Comparison of ENCODE assay signal across 9 mouse cellular contexts in genomic region chrX:142305010-142305868, GRCm38 (mm10). TPM values are rescaled to one million over a fixed set of nuclear protein-coding genes. Genes with fewer than 3 reads are reported as not detected.
A peak's percentile ranks its signal among the peaks of the same experiment; 100 is the strongest.
DNase-seq lines count a peak whose midpoint lies in the region; ATAC-seq and TF ChIP-seq lines count a peak whose summit lies in the region.
"Had no signal": no experiment of that assay in that cellular context is flagged by ENCODE, and none has a peak within 500 bp of the region (broad histone marks: within the 10 kb centered on the region; RNA-seq: fewer than 3 reads in every experiment).

No protein-coding gene starts in this region.

- peak overlapping the region; percentile 48; the same call in 1 of the 2 replicates for H3K9ac ChIP-seq in heart, embryonic 14.5 days (ENCODE audit: low read length)
- H3K9ac ChIP-seq in forebrain, embryonic 15.5 days (replicated peaks): 0 out of 2 replicates have a peak overlapping the region, but pooled peaks have one; percentile 13
- peak overlapping the region; percentile 31 for H3K9ac ChIP-seq in limb, embryonic 12.5 days (replicated peaks)
- no peak overlapping the region for H3K9ac ChIP-seq in stomach, embryonic 14.5 days (replicated peaks; ENCODE audit: low read depth, low read length)

- no peaks in the 10 kb centered on the region for H3K9me3 ChIP-seq in heart, embryonic 14.5 days (ENCODE audit: control insufficient read depth, low read length)
- H3K9me3 ChIP-seq in forebrain, embryonic 15.5 days: no peaks in the 10 kb centered on the region
- H3K9me3 ChIP-seq in limb, embryonic 12.5 days: no peaks in the 10 kb centered on the region
- H3K9me3 ChIP-seq in stomach, embryonic 14.5 days (ENCODE audit: control insufficient read depth, low read depth, low read length): no peaks in the 10 kb centered on the region
- H3K9me3 ChIP-seq: G1E had no signal

- TF ChIP-seq CTCF in brain, embryonic 14.5 days (IDR thresholded peaks at IDR 0.05; ENCODE audit: borderline replicate concordance, extremely low read depth, insufficient read depth, insufficient read length): no peak

- no peak overlapping the region for H3K27ac ChIP-seq in heart, embryonic 14.5 days (replicated peaks in 1 of 2; ENCODE audit: control insufficient read depth in 1 of 2, insufficient read depth in 1 of 2, low read depth in 2 of 2, low read length in 2 of 2)
- peak overlapping the region; percentile 72 for H3K27ac ChIP-seq in forebrain, embryonic 15.5 days (replicated peaks)
- H3K27ac ChIP-seq in limb, embryonic 12.5 days: no peak overlapping the region
- H3K27ac ChIP-seq in stomach, embryonic 14.5 days (ENCODE audit: low read length): no peak overlapping the region

- no peak for DNase-seq in heart, postnatal 25 days (ENCODE audit: low spot score)
- DNase-seq in brain, embryonic 14.5 days (ENCODE audit: low read depth): peak; percentile 91
- DNase-seq in left cerebral cortex, postnatal 36 days (ENCODE audit: low spot score in 2 of 2): no peak

- peaks cover 14% of the 10 kb centered on the region; the same call in 1 of the 2 replicates for H3K27me3 ChIP-seq in heart, embryonic 14.5 days (ENCODE audit: control insufficient read depth, insufficient read depth, low read length)
- H3K27me3 ChIP-seq in forebrain, embryonic 15.5 days: no peaks in the 10 kb centered on the region
- H3K27me3 ChIP-seq in limb, embryonic 12.5 days: peaks cover 61% of the 10 kb centered on the region
- no peaks in the 10 kb centered on the region for H3K27me3 ChIP-seq in stomach, embryonic 14.5 days (ENCODE audit: control insufficient read depth, insufficient read depth, low read length)

- intact Hi-C loops in heart, postnatal 25 days (cut with DNase I): no loop called here
- intact Hi-C loops in left cerebral cortex, postnatal 36 days (cut with DNase I): no loop called here

- TF ChIP-seq POLR2A in brain, embryonic 14.5 days (IDR thresholded peaks at IDR 0.05; ENCODE audit: borderline replicate concordance, extremely low read depth, insufficient read depth, insufficient read length, poor library complexity, severe bottlenecking): no peak

- no peak for ATAC-seq in heart, embryonic 14.5 days (ENCODE audit: insufficient number of reproducible peaks, insufficient read depth, low FRiP score, low read depth)
- ATAC-seq in forebrain, embryonic 15.5 days (replicated peaks): peak; percentile 91
- peak; percentile 21; the same call in 1 of the 2 replicates for ATAC-seq in limb, embryonic 12.5 days (ENCODE audit: insufficient number of reproducible peaks, insufficient read depth, low FRiP score, low TSS enrichment, low read depth)
- ATAC-seq in stomach, embryonic 14.5 days (ENCODE audit: insufficient number of reproducible peaks, insufficient read depth, low FRiP score, low read depth): no peak
- ATAC-seq in erythroblast, adult 5-6 weeks (replicated peaks; ENCODE audit: low FRiP score, poor library complexity, severe bottlenecking): no peak

- peaks cover 4 to 5% of the 10 kb centered on the region in 2 experiments; a peak in 2 of 4 replicates for H3K4me1 ChIP-seq in heart, embryonic 14.5 days (ENCODE audit: control insufficient read depth in 2 of 2, insufficient read depth in 2 of 2, low read length in 2 of 2)
- peaks cover 12% of the 10 kb centered on the region for H3K4me1 ChIP-seq in forebrain, embryonic 15.5 days
- no peaks in the 10 kb centered on the region for H3K4me1 ChIP-seq in limb, embryonic 12.5 days (replicated peaks)
- H3K4me1 ChIP-seq in stomach, embryonic 14.5 days (ENCODE audit: control insufficient read depth, insufficient read depth, low read length): no peaks in the 10 kb centered on the region

- peak overlapping the region; percentile 32 to 41 for H3K4me3 ChIP-seq in heart, embryonic 14.5 days (ENCODE audit: control insufficient read depth in 1 of 2, insufficient read depth in 1 of 2, low read depth in 1 of 2, low read length in 2 of 2)
- H3K4me3 ChIP-seq in forebrain, embryonic 15.5 days: peak overlapping the region; percentile 24
- H3K4me3 ChIP-seq in limb, embryonic 12.5 days (replicated peaks): peak overlapping the region; percentile 33
- H3K4me3 ChIP-seq in stomach, embryonic 14.5 days (ENCODE audit: low read depth, low read length): peak overlapping the region; percentile 22; the same call in 1 of the 2 replicates

- no peaks in the 10 kb centered on the region for H3K36me3 ChIP-seq in heart, embryonic 14.5 days (ENCODE audit: control insufficient read depth, insufficient read depth, low read length)
- H3K36me3 ChIP-seq in forebrain, embryonic 15.5 days: no peaks in the 10 kb centered on the region
- no peaks in the 10 kb centered on the region for H3K36me3 ChIP-seq in limb, embryonic 12.5 days
- H3K36me3 ChIP-seq in stomach, embryonic 14.5 days (ENCODE audit: control insufficient read depth, insufficient read depth, low read length): no peaks in the 10 kb centered on the region
- H3K36me3 ChIP-seq: G1E had no signal

- H3K4me2 ChIP-seq in heart, embryonic 14.5 days (ENCODE audit: low read length): peak overlapping the region; percentile 66
- peak overlapping the region; percentile 46 for H3K4me2 ChIP-seq in forebrain, embryonic 15.5 days (replicated peaks)
- H3K4me2 ChIP-seq in limb, embryonic 12.5 days: peak overlapping the region; percentile 59
- peak overlapping the region; percentile 50 for H3K4me2 ChIP-seq in stomach, embryonic 14.5 days (replicated peaks; ENCODE audit: low read depth, low read length)

- WGBS in heart, embryonic 14.5 days: 35% methylated on average over 35 of the region's 35 CpGs
- 29% methylated on average over 35 of the region's 35 CpGs for WGBS in forebrain, embryonic 15.5 days
- WGBS in limb, embryonic 12.5 days: 29% methylated on average over 35 of the region's 35 CpGs
- 40% methylated on average over 35 of the region's 35 CpGs for WGBS in stomach, embryonic 14.5 days

RNA-seq across cellular contexts. Expression of gene Kcne1l, which starts 0.9 kb away (rescaled TPM):
- polyA plus RNA-seq in heart, embryonic 14.5 days (2014; fragmentation: Nextera tagmentation; extraction: Ambion mirVana): 17.3 and 17.8 TPM in 2 replicates
- total RNA-seq in heart, postnatal 25 days (2021): under 1 TPM; 0.16 to 0.50 TPM
- 31.3 and 34.0 TPM in 2 replicates for polyA plus RNA-seq in brain, embryonic 14.5 days (2012; rRNA removed)
- polyA plus RNA-seq in forebrain, embryonic 15.5 days (2015; fragmentation: Nextera tagmentation; extraction: Ambion mirVana): 26.8 and 29.5 TPM in 2 replicates
- 30.4 and 32.4 TPM in 2 replicates for polyA plus RNA-seq in limb, embryonic 12.5 days (2016; fragmentation: Nextera tagmentation; extraction: Ambion mirVana)
- polyA plus RNA-seq in stomach, embryonic 14.5 days (2014; fragmentation: Nextera tagmentation; extraction: Ambion mirVana): 46.4 and 54.3 TPM in 2 replicates
- not detected in 2 replicates for total RNA-seq in erythroblast, adult 5-6 weeks (2015; ENCODE audit: low replicate concordance)
- total RNA-seq in erythroblast, adult 5-6 weeks (2017; ENCODE audit: low replicate concordance): not detected in 2 replicates
- 1 to 10 TPM; 3.0 to 3.4 TPM for total RNA-seq in left cerebral cortex, postnatal 36 days (2021)
- total RNA-seq: G1E had no signal
- polyA plus RNA-seq: G1E had no signal

Comparison
In these comparisons a context has a peak if more than half of its experiments do, and no peak if none do; other contexts are left out.
1. ATAC-seq: peak in forebrain, embryonic 15.5 days (single experiment) and limb, embryonic 12.5 days (single experiment); none in heart, embryonic 14.5 days (single experiment), stomach, embryonic 14.5 days (single experiment) and erythroblast, adult 5-6 weeks (single experiment).
2. Peak in every context shown above with its lines, with median percentiles within 50 percentile points of each other: H3K4me2 ChIP-seq and H3K4me3 ChIP-seq.